Mouse (Mus musculus) T-helper 1 cell (primary cell): ENCODE data around the gene Stox2.

Source experiments
- in situ Hi-C: fragments of 300-600 bp; cut with MboI, MseI; formaldehyde crosslinking; loops from one replicate; pipeline ENCODE4 v1.15.1; 2025; ENCODE audit warnings: high pct_unique_total_duplicates

Stox2 gene

GRCm38 (mm10) chr8:47305880-47306279 lies 140.3 kb downstream of the Stox2 start:
- in situ Hi-C loops: no loop called here

- in situ Hi-C loops: no loop called here
These were observed 147.7 kb downstream of the Stox2 start for GRCm38 (mm10) chr8:47298460-47298859.

- in situ Hi-C loops: no loop called here
These were observed 156.5 kb downstream of the Stox2 start for GRCm38 (mm10) chr8:47289641-47290040.

GRCm38 (mm10) chr8:47288866-47289541 lies 157.2 kb downstream of the Stox2 start:
- in situ Hi-C loops: no loop called here

GRCm38 (mm10) chr8:47288131-47288865 lies 157.9 kb downstream of the Stox2 start:
- in situ Hi-C loops: no loop called here

- in situ Hi-C loops: no loop called here
These were observed 158.5 kb downstream of the Stox2 start for GRCm38 (mm10) chr8:47287641-47288130.

GRCm38 (mm10) chr8:47287201-47287621 lies 159.0 kb downstream of the Stox2 start:
- in situ Hi-C loops: no loop called here

- in situ Hi-C loops: no loop called here
These were observed 160.0 kb downstream of the Stox2 start for GRCm38 (mm10) chr8:47286081-47286700.

GRCm38 (mm10) chr8:47285435-47285834 lies 160.7 kb downstream of the Stox2 start:
- in situ Hi-C loops: no loop called here

GRCm38 (mm10) chr8:47284329-47285326 lies 161.5 kb downstream of the Stox2 start:
- in situ Hi-C loops: no loop called here

GRCm38 (mm10) chr8:47279898-47280297 lies 166.3 kb downstream of the Stox2 start:
- in situ Hi-C loops: no loop called here

GRCm38 (mm10) chr8:47278211-47278610 lies 168.0 kb downstream of the Stox2 start:
- in situ Hi-C loops: no loop called here

GRCm38 (mm10) chr8:47268931-47269330 lies 177.2 kb downstream of the Stox2 start:
- in situ Hi-C loops: no loop called here

GRCm38 (mm10) chr8:47268062-47268822 lies 177.9 kb downstream of the Stox2 start:
- in situ Hi-C loops: no loop called here

- in situ Hi-C loops: no loop called here
These were observed 182.9 kb downstream of the Stox2 start for GRCm38 (mm10) chr8:47263070-47263843.

GRCm38 (mm10) chr8:47260751-47261474 lies 185.2 kb downstream of the Stox2 start:
- in situ Hi-C loops: no loop called here

- in situ Hi-C loops: no loop called here
These were observed 195.3 kb downstream of the Stox2 start for GRCm38 (mm10) chr8:47250832-47251231.

- in situ Hi-C loops: no loop called here
These were observed 201.0 kb downstream of the Stox2 start for GRCm38 (mm10) chr8:47245116-47245515.

- in situ Hi-C loops: no loop called here
These were observed 202.0 kb downstream of the Stox2 start for GRCm38 (mm10) chr8:47244202-47244601.
